Mouse (Mus musculus): ENCODE measurements around the gene Zfp804b. TPM values are rescaled to one million over a fixed set of nuclear protein-coding genes. Genes with fewer than 3 reads are reported as not detected.
"Not testable (repeated sequence)": the region's sequence is repeated elsewhere in the genome, so short reads cannot be mapped to it uniquely, and the experiment has no call there.

Gene Zfp804b
- 0.11 and 0.15 TPM in 2 replicates for polyA plus RNA-seq (2016; fragmentation: Nextera tagmentation; extraction: Ambion mirVana)

GRCm38 (mm10) chr5:7344145-7345010 lies at the start of gene Zfp804b:
Gene Zfp804b, minus strand, starts transcription at chr5:7344756.
- H3K4me3 ChIP-seq: peak within 1 kb of the TSS; percentile 75
- H3K27me3 ChIP-seq (ENCODE audit: low read depth, poor library complexity, severe bottlenecking): 0 out of 2 replicates have a peak, but pooled peaks cover 9% of the 10 kb centered on the region
- no peaks in the 10 kb centered on the region for H3K36me3 ChIP-seq
- DNase-seq (ENCODE audit: low spot score): peak; percentile 71
- WGBS: under 1% methylated on average over 50 of the region's 50 CpGs
- H3K27ac ChIP-seq (replicated peaks): peak within 1 kb of the TSS; percentile 65
- H3K4me1 ChIP-seq: peaks cover 14% of the 10 kb centered on the region
- H3K9me3 ChIP-seq (replicated peaks): no peaks in the 10 kb centered on the region

GRCm38 (mm10) chr5:7364616-7365015 lies 20.1 kb upstream of the Zfp804b start:
- 97% methylated on average over 1 of the region's 1 CpGs for WGBS
- H3K4me1 ChIP-seq; H3K27ac ChIP-seq (replicated peaks); H3K27me3 ChIP-seq (ENCODE audit: low read depth, poor library complexity, severe bottlenecking); H3K36me3 ChIP-seq; H3K4me3 ChIP-seq; H3K9me3 ChIP-seq (replicated peaks); DNase-seq (ENCODE audit: low spot score): not testable (repeated sequence)

GRCm38 (mm10) chr5:7345011-7345389 lies 444 bp upstream of the Zfp804b start:
- Histone ChIP-seq H3K9me3 (replicated peaks) (no peaks in the 10 kb centered on the region), H3K27me3 (ENCODE audit: low read depth, poor library complexity, severe bottlenecking) (0 out of 2 replicates have a peak, but pooled peaks cover 9% of the 10 kb centered on the region), H3K27ac (replicated peaks) (peak overlapping the region; percentile 65), H3K36me3 (no peaks in the 10 kb centered on the region), H3K4me3 (peak overlapping the region; percentile 75), H3K4me1 (peaks cover 14% of the 10 kb centered on the region)
- WGBS: under 1% methylated on average over 11 of the region's 11 CpGs
- DNase-seq (ENCODE audit: low spot score): no peak

GRCm38 (mm10) chr5:7325594-7325993 lies 19.0 kb downstream of the Zfp804b start:
- DNase-seq (ENCODE audit: low spot score): no peak
- H3K27ac ChIP-seq (replicated peaks): no peak overlapping the region
- H3K36me3 ChIP-seq: no peaks in the 10 kb centered on the region
- H3K4me1 ChIP-seq: no peaks in the 10 kb centered on the region
- WGBS: 74% methylated on average over 4 of the region's 4 CpGs
- H3K4me3 ChIP-seq: no peak overlapping the region
- H3K27me3 ChIP-seq (ENCODE audit: low read depth, poor library complexity, severe bottlenecking): no peaks in the 10 kb centered on the region
- no peaks in the 10 kb centered on the region for H3K9me3 ChIP-seq (replicated peaks)

GRCm38 (mm10) chr5:7303819-7304218 lies 40.7 kb downstream of the Zfp804b start, which contains the start of gene Tex47:
Gene Tex47, plus strand, starts transcription at chr5:7304119.
- no peak within 1 kb of the TSS for H3K4me3 ChIP-seq
- H3K27ac ChIP-seq (replicated peaks): no peak within 1 kb of the TSS
- H3K36me3 ChIP-seq: no peaks in the 10 kb centered on the region
- 76% methylated on average over 1 of the region's 1 CpGs for WGBS
- H3K9me3 ChIP-seq (replicated peaks): no peaks in the 10 kb centered on the region
- H3K27me3 ChIP-seq (ENCODE audit: low read depth, poor library complexity, severe bottlenecking): no peaks in the 10 kb centered on the region
- no peak for DNase-seq (ENCODE audit: low spot score)
- H3K4me1 ChIP-seq: no peaks in the 10 kb centered on the region

GRCm38 (mm10) chr5:7302969-7303368 lies 41.6 kb downstream of the Zfp804b start:
- DNase-seq (ENCODE audit: low spot score): no peak
- H3K4me1 ChIP-seq: no peaks in the 10 kb centered on the region

GRCm38 (mm10) chr5:7284336-7284735 lies 60.2 kb downstream of the Zfp804b start:
- H3K27ac ChIP-seq (replicated peaks): no peak overlapping the region
- no peak for DNase-seq (ENCODE audit: low spot score)
- H3K27me3 ChIP-seq (ENCODE audit: low read depth, poor library complexity, severe bottlenecking): no peaks in the 10 kb centered on the region
- no peaks in the 10 kb centered on the region for H3K9me3 ChIP-seq (replicated peaks)
- 90% methylated on average over 1 of the region's 1 CpGs for WGBS
- H3K36me3 ChIP-seq: no peaks in the 10 kb centered on the region
- H3K4me3 ChIP-seq: no peak overlapping the region
- no peaks in the 10 kb centered on the region for H3K4me1 ChIP-seq

More at GRCm38 (mm10) chr5:7302969-7303368, 41.6 kb downstream of the Zfp804b start:
- Histone ChIP-seq H3K27ac (replicated peaks) (no peak overlapping the region), H3K9me3 (replicated peaks) (no peaks in the 10 kb centered on the region), H3K4me3 (no peak overlapping the region), H3K36me3 (no peaks in the 10 kb centered on the region), H3K27me3 (ENCODE audit: low read depth, poor library complexity, severe bottlenecking) (no peaks in the 10 kb centered on the region)
- WGBS: 76% methylated on average over 1 of the region's 1 CpGs

GRCm38 (mm10) chr5:7276659-7277455 lies 67.7 kb downstream of the Zfp804b start:
- H3K27me3 ChIP-seq (ENCODE audit: low read depth, poor library complexity, severe bottlenecking): no peaks in the 10 kb centered on the region
- no peaks in the 10 kb centered on the region for H3K4me1 ChIP-seq
- no peak for DNase-seq (ENCODE audit: low spot score)
- no peaks in the 10 kb centered on the region for H3K36me3 ChIP-seq
- H3K27ac ChIP-seq (replicated peaks): no peak overlapping the region
- H3K9me3 ChIP-seq (replicated peaks): no peaks in the 10 kb centered on the region
- 90% methylated on average over 7 of the region's 7 CpGs for WGBS
- no peak overlapping the region for H3K4me3 ChIP-seq

- no peak overlapping the region for H3K4me3 ChIP-seq
- H3K27ac ChIP-seq (replicated peaks): no peak overlapping the region
- WGBS: 90% methylated on average over 9 of the region's 9 CpGs
- H3K4me1 ChIP-seq: no peaks in the 10 kb centered on the region
- H3K36me3 ChIP-seq: no peaks in the 10 kb centered on the region
- no peaks in the 10 kb centered on the region for H3K9me3 ChIP-seq (replicated peaks)
- no peak for DNase-seq (ENCODE audit: low spot score)
- no peaks in the 10 kb centered on the region for H3K27me3 ChIP-seq (ENCODE audit: low read depth, poor library complexity, severe bottlenecking)
These were observed 167.0 kb downstream of the Zfp804b start for GRCm38 (mm10) chr5:7177589-7177988.

GRCm38 (mm10) chr5:7139658-7140057 lies 204.9 kb downstream of the Zfp804b start:
- no peaks in the 10 kb centered on the region for H3K27me3 ChIP-seq (ENCODE audit: low read depth, poor library complexity, severe bottlenecking)
- 80% methylated on average over 3 of the region's 3 CpGs for WGBS
- H3K4me3 ChIP-seq: no peak overlapping the region
- H3K36me3 ChIP-seq: no peaks in the 10 kb centered on the region
- no peak for DNase-seq (ENCODE audit: low spot score)
- H3K9me3 ChIP-seq (replicated peaks): no peaks in the 10 kb centered on the region
- no peak overlapping the region for H3K27ac ChIP-seq (replicated peaks)
- no peaks in the 10 kb centered on the region for H3K4me1 ChIP-seq

- no peak for DNase-seq (ENCODE audit: low spot score)
- no peaks in the 10 kb centered on the region for H3K36me3 ChIP-seq
- H3K4me1 ChIP-seq: no peaks in the 10 kb centered on the region
- no peaks in the 10 kb centered on the region for H3K9me3 ChIP-seq (replicated peaks)
- H3K4me3 ChIP-seq: no peak overlapping the region
- 66% methylated on average over 2 of the region's 2 CpGs for WGBS
- H3K27ac ChIP-seq (replicated peaks): no peak overlapping the region
- no peaks in the 10 kb centered on the region for H3K27me3 ChIP-seq (ENCODE audit: low read depth, poor library complexity, severe bottlenecking)
These were observed 242.2 kb downstream of the Zfp804b start for GRCm38 (mm10) chr5:7102387-7102786.

GRCm38 (mm10) chr5:7073936-7074631 lies 270.5 kb downstream of the Zfp804b start:
- H3K9me3 ChIP-seq (replicated peaks): no peaks in the 10 kb centered on the region
- no peaks in the 10 kb centered on the region for H3K27me3 ChIP-seq (ENCODE audit: low read depth, poor library complexity, severe bottlenecking)
- 40% methylated on average over 1 of the region's 1 CpGs for WGBS
- H3K4me1 ChIP-seq: no peaks in the 10 kb centered on the region
- no peak overlapping the region for H3K4me3 ChIP-seq
- DNase-seq (ENCODE audit: low spot score): peak; percentile 14
- H3K27ac ChIP-seq (replicated peaks): peak overlapping the region; percentile 67
- H3K36me3 ChIP-seq: no peaks in the 10 kb centered on the region
